Mouse (Mus musculus) cerebellum, postnatal 25 days (tissue): ENCODE results near the gene Slc22a23.
A peak's percentile ranks its signal among the peaks of the same experiment; 100 is the strongest.

Experiments
- DNase-seq, 2 experiments: peaks; one replicate each; pipeline ENCODE4 v3.0.0; 2021; ENCODE audit warnings: mixed read lengths in 2 of 2

Gene Slc22a23

DNA sequence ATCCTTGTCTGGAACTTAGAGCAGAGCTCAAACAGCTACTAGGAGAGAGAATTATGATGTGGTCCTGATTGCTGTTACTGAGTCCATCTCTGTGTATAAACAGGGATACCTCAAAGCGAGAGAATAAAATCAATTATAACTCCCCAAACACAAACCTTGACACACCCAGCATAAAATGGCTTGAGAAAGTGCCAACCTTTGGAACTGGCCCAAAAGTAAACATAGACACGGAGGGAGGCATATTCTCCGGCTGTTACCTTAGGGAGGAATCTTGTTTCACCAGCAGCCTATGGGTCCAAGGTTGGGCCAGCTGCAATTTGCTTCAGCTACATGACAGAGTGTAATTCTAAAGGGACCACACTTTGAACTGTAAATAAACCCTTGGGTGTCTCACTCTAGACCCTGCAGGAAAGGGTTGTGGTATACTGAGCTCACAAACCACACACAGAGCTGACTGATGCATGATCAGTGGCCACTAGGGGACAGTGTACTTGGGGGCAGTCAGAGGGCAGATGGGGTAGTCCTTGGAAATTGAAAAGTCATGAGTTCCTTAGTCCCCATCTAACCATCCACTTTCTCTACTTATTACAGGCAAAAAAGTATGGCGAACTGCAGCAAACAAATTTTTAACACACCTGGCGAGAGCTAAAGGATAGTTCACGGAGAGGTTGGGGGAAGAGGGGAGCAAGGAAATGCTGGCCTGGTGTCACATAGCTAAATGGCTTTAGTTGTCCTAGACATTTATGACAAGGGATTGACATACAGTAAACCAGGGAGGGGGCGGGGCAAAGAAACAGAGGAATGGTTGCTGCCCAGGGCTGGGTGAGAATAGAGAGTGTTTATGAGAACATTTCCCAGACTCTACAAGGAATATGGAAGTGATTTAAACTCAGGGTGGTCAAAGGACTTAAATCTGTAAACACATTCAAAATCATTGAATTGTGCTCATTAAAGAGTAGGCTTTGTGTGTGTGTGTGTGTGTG is 45.3 kb downstream of the Slc22a23 start:
- no peak for DNase-seq

DNA sequence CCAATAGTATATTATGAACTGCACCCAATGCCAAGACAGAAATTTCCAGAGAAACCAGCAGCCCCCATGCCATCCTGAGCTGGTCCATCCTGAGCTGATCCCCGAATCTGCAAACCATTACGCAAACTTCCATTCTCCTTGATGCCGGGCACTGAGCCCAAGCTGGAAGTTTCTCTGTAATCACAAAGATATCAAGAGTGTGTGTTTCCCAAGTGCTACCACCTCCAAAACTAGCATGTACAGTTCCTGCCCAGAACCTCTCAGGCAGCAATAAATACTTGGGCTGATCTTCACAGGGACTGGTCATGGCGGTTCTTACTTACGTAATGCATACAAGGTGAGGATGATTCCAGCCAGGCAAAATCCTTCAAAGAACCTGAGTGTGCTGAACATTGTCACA is 46.3 kb downstream of the Slc22a23 start:
- no peak for DNase-seq

- no peak for DNase-seq
Measured at GRCm38 (mm10) chr13:34298061-34298460, 46.9 kb downstream of the Slc22a23 start.

- no peak for DNase-seq
Measured at GRCm38 (mm10) chr13:34295787-34296435, 49.1 kb downstream of the Slc22a23 start.

DNA sequence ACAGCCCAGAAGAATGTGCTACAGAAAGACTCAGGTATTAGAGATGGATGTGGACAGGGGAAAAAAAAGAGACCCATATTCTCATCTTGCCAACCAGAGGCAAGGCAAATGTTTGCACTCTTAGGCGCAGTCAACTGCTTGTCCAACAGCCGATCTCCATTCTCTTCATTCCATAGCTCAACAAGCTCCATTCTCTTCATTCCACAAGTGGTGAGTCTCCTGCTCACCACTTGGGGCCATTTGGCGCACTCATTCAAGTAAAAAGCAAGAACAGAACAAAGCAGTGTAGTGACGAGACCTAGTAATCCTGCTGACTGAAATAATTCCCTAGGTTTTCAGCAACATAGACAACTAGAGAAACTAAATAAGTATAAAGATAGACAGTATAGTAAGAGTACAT is 50.8 kb downstream of the Slc22a23 start:
- DNase-seq = no peak

DNA sequence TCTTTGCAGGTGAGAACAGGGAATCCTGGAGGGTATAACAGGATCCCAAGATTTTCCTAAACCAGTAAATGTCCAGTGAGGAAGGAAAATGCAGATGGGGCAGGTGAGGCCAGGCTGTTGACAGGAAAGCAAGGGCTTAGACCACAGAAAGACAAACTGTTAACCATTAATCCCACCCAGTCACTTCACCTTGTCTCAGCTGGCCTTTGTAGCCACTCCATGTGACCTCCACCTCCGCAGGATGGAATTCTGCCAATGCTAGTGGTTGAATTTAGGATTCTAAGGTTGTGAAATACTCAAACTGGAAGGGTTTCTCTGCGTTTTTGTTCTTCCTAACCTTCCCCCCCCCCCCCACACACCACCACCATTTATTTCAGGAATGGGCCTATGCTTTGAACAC is 52.9 kb downstream of the Slc22a23 start:
- DNase-seq = no peak

DNA sequence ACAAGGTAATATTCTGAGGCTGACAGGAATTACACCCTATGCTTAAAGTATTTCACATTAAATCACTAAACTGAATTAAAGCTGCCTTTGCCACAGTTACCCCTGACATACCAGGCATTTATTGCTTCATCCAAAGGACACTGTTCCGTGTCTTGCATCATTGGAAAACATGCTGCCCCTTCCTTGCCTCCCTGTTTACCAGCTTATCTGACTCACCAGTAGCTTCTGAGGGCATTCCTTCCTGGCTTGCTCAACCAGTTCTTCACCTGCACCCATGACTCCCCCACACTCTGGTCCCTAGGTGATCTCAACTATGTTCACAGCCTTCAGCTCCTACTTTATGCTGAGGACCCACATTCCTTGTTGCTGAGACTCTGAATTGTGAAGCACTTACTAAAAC is 54.6 kb downstream of the Slc22a23 start:
- no peak for DNase-seq

DNA sequence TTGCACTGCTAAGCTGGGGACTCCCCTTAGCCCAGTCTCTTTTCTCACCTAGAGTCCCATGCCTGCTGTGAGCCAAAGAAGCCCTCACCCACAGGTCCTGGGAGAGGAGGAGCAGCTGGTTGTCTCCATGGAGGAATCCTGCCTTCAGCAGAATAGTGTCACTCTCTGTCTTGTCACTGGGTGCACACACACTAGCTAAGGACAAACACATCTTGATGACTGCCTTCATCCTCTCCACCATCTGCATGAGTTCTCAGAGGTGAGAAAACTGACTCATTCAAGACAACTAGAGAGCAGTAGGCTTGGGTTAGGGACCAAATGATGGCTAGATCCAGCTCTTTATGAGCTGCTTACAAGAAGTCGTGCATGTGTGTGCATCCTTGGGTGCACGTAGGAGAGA is 55.4 kb downstream of the Slc22a23 start:
- no peak for DNase-seq

- no peak for DNase-seq
Measured at GRCm38 (mm10) chr13:34288129-34288528, 56.9 kb downstream of the Slc22a23 start.

DNA sequence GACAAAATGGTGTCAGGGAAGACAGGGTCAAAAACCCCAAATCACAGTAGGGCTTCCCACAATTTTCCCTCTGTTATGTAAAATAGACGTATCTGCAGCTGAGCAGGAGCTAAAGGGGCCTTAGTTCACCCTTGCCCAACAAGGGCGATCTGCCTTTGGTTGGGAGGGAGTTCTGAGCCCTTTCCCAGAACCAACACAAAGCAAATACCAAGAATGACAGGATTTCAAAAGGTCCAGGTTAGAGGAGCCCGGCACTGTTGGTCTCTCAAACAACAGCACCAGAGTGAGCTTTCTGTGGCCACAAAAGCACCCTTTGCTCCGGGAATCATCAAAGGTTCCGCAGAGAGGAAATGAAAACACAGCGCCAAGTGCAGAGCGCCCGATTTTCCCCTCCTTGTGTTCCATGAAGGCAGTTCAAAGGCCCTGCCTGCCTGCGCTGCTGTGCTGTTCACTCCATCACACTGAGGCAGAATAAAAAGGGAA is 57.3 kb downstream of the Slc22a23 start:
- no peak for DNase-seq

GRCm38 (mm10) chr13:34281360-34281759 is 63.6 kb downstream of the Slc22a23 start:
- DNase-seq = no peak

- no peak for DNase-seq
Measured at GRCm38 (mm10) chr13:34278759-34279270, 66.2 kb downstream of the Slc22a23 start.

GRCm38 (mm10) chr13:34278288-34278701 is 66.7 kb downstream of the Slc22a23 start:
- DNase-seq = no peak

- DNase-seq = no peak
Measured at GRCm38 (mm10) chr13:34277611-34278010, 67.4 kb downstream of the Slc22a23 start.

DNA sequence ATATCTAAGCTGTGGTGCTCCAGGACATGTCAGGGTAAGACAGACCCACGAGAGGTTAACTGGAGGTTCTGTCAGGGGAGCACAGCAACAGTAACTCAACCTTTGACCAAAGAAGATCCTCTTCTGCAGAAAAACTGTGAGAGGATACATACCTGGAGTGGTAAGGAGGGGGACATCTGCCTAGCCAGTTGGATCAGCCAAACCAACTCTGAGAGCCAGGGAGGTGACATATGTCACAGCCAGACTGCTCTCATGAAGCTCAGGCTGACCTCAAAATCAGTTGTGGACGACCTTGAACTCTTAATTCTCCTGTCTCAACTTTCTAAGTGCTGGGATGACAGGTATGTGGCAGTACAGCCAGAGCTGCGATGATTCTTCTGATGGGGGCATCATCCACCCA is 68.0 kb downstream of the Slc22a23 start:
- DNase-seq = peak; percentile 29 to 41

- no peak for DNase-seq
Measured at GRCm38 (mm10) chr13:34274890-34275289, 70.1 kb downstream of the Slc22a23 start.

DNA sequence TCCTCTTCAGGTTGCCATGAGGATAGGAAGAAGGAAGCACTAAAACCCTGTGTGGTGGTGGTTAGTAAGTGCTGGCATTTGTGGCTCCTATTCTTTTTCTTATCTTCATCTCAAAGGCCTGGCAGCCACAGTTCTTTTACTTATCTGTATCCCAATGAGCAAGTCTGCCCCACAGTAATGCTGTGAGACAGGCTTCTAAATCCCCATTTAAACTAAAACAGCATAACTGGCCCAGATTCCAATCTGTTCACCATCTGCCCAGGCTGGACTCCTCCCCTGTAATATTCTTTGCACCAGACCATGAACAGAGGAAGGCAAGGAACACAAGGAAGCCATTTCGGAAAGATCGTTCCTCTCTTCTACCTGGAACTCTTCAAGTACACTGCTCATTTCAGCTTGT is 70.6 kb downstream of the Slc22a23 start:
- DNase-seq = no peak

DNA sequence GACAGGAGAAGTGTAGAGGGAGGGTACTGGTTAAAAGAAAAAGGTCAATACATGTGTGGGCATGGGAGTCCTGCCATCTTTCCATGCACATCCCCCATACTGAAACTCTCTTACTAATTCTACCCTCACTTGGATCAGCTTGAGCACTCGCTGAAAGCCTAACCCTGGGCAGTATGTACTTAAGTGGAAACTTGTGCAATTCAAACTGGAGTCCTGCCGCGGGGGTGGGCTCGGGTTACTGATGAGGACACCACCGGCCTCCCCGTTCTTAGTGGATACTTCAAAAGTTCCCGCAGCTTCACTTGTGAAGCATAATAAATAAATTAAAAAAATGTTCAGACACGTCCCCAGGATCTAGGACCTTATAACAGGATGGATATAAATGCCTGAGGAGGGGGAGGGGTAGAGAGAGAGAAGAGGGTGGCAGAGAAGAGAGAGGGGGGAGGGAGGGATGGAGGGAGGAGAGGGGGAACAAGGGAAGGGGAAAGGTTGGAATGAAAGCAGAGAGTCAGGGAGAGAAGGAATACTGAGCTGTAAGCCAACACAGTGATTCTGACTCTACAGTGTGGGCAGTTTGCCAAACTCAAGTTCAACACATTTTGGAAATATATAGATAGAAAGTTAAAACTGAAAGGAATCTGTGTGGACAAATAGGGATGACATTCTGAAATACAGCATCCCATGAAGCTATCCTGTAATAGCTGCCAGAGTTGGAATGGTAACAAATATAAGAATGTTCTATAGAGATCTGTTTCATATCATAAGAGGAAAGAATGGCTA is 72.5 kb downstream of the Slc22a23 start:
- DNase-seq = no peak

GRCm38 (mm10) chr13:34271665-34272064 is 73.3 kb downstream of the Slc22a23 start:
- DNase-seq = no peak

DNA sequence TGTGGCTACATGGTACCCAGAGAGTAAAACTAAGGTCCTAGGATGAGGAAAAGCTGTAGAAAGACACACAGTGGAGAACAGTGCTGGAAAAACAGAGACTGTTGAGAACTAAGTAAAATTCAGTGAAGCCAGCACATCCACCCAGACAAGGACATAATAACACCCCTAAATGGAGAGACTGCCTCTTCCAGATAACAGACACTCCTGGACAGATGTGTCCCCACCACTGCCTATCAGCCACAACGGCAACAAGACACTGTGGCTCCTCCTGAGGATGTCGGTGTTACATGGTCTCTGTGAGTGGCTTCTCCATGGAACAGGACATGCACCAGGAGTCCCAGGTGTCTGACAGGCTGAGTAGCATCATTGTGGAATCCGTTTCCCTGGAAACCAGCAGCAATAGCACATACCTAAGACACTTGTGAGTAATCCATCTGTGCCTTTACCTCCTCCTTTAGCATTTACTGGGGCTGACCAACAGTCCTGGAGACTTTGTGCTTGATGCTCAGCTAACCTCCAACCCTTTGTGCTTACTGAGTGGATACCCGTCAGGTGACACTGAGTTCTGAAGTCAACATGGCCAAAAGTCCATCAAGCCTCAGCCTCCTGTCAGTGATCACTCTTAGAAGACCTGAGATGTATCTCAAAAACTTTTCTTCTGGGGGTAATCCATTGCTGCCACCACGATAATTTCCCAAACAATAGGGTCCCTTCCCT is 73.9 kb downstream of the Slc22a23 start:
- no peak for DNase-seq

- DNase-seq = no peak
Measured at GRCm38 (mm10) chr13:34269376-34269991, 75.5 kb downstream of the Slc22a23 start.
